Mouse (Mus musculus): ENCODE data around the gene Ppp1r36. TPM values are rescaled to one million over a fixed set of nuclear protein-coding genes. Genes with fewer than 3 reads are reported as not detected.

Gene Ppp1r36
- polyA plus RNA-seq, 1 experiment, result 0.72 TPM

GRCm38 (mm10) chr12:76402991-76403885 lies 14.1 kb upstream of the Ppp1r36 start:
- Histone ChIP-seq H3K27ac (ENCODE audit: insufficient read depth, low read length) (peak overlapping the region; percentile 93), H3K27me3 (ENCODE audit: control insufficient read depth, insufficient read depth, low read length) (no peaks in the 10 kb centered on the region), H3K4me1 (ENCODE audit: control insufficient read depth, insufficient read depth, low read length) (peaks cover 3% of the 10 kb centered on the region; the same call in 1 of the 2 replicates), H3K4me3 (replicated peaks; ENCODE audit: insufficient read depth, low read depth, low read length) (peak overlapping the region; percentile 85)
- TF ChIP-seq CTCF (IDR thresholded peaks at IDR 0.05; ENCODE audit: borderline replicate concordance, insufficient read depth, low read depth, low read length) (no peak), POLR2A (IDR thresholded peaks at IDR 0.05; ENCODE audit: borderline replicate concordance, insufficient read depth, low read length) (no peak; the same call in 1 of the 2 replicates)
- WGBS, result 4% methylated on average over 54 of the region's 54 CpGs
- peak in 1 of 2 experiments; percentile 16 for DNase-seq

- Histone ChIP-seq H3K4me1 (ENCODE audit: control insufficient read depth, insufficient read depth, low read length) (peaks cover 3% of the 10 kb centered on the region; the same call in 1 of the 2 replicates), H3K4me3 (replicated peaks; ENCODE audit: insufficient read depth, low read depth, low read length) (peak within 1 kb of the TSS; percentile 85), H3K27me3 (ENCODE audit: control insufficient read depth, insufficient read depth, low read length) (no peaks in the 10 kb centered on the region), H3K27ac (ENCODE audit: insufficient read depth, low read length) (peak within 1 kb of the TSS; percentile 93)
- DNase-seq, result peak; percentile 99 to 100
- TF ChIP-seq POLR2A (IDR thresholded peaks at IDR 0.05; ENCODE audit: borderline replicate concordance, insufficient read depth, low read length), result peak; percentile 88; the same call in 1 of the 2 replicates
- TF ChIP-seq CTCF (IDR thresholded peaks at IDR 0.05; ENCODE audit: borderline replicate concordance, insufficient read depth, low read depth, low read length), result no peak
- WGBS, result under 1% methylated on average over 52 of the region's 54 CpGs
Observed at GRCm38 (mm10) chr12:76403886-76404537, 13.3 kb upstream of the Ppp1r36 start, which contains the start of gene Hspa2. Hspa2 (plus strand) TSS chr12:76404176.

GRCm38 (mm10) chr12:76404836-76405182 lies 12.5 kb upstream of the Ppp1r36 start:
- WGBS, result 7% methylated on average over 20 of the region's 20 CpGs
- peak overlapping the region; percentile 85 for H3K4me3 ChIP-seq (replicated peaks; ENCODE audit: insufficient read depth, low read depth, low read length)
- no peak overlapping the region for H3K27ac ChIP-seq (ENCODE audit: insufficient read depth, low read length)
- TF ChIP-seq CTCF (IDR thresholded peaks at IDR 0.05; ENCODE audit: borderline replicate concordance, insufficient read depth, low read depth, low read length) (no peak), POLR2A (IDR thresholded peaks at IDR 0.05; ENCODE audit: borderline replicate concordance, insufficient read depth, low read length) (no peak)
- peak in 1 of 2 experiments; percentile 44 for DNase-seq
- H3K27me3 ChIP-seq (ENCODE audit: control insufficient read depth, insufficient read depth, low read length), result no peaks in the 10 kb centered on the region
- H3K4me1 ChIP-seq (ENCODE audit: control insufficient read depth, insufficient read depth, low read length), result peaks cover 3% of the 10 kb centered on the region; the same call in 1 of the 2 replicates

- H3K27me3 ChIP-seq (ENCODE audit: control insufficient read depth, insufficient read depth, low read length), result no peaks in the 10 kb centered on the region
- WGBS, result 3% methylated on average over 64 of the region's 64 CpGs
Observed at GRCm38 (mm10) chr12:76405183-76405970, 12.0 kb upstream of the Ppp1r36 start.

GRCm38 (mm10) chr12:76405971-76406370 lies 11.4 kb upstream of the Ppp1r36 start:
- Histone ChIP-seq H3K27ac (ENCODE audit: insufficient read depth, low read length) (no peak overlapping the region), H3K27me3 (ENCODE audit: control insufficient read depth, insufficient read depth, low read length) (no peaks in the 10 kb centered on the region), H3K4me1 (ENCODE audit: control insufficient read depth, insufficient read depth, low read length) (peaks cover 3% of the 10 kb centered on the region; the same call in 1 of the 2 replicates), H3K4me3 (replicated peaks; ENCODE audit: insufficient read depth, low read depth, low read length) (peak overlapping the region; percentile 42)
- peak in 1 of 2 experiments; percentile 14 for DNase-seq
- TF ChIP-seq POLR2A (IDR thresholded peaks at IDR 0.05; ENCODE audit: borderline replicate concordance, insufficient read depth, low read length) (no peak), CTCF (IDR thresholded peaks at IDR 0.05; ENCODE audit: borderline replicate concordance, insufficient read depth, low read depth, low read length) (no peak)
- 10% methylated on average over 23 of the region's 23 CpGs for WGBS

More at GRCm38 (mm10) chr12:76405183-76405970, 12.0 kb upstream of the Ppp1r36 start:
- DNase-seq, result peak; percentile 20 to 46
- Histone ChIP-seq H3K27ac (ENCODE audit: insufficient read depth, low read length) (no peak overlapping the region), H3K4me1 (ENCODE audit: control insufficient read depth, insufficient read depth, low read length) (peaks cover 3% of the 10 kb centered on the region; the same call in 1 of the 2 replicates), H3K4me3 (replicated peaks; ENCODE audit: insufficient read depth, low read depth, low read length) (peak overlapping the region; percentile 85)
- TF ChIP-seq CTCF (IDR thresholded peaks at IDR 0.05; ENCODE audit: borderline replicate concordance, insufficient read depth, low read depth, low read length), result no peak
- TF ChIP-seq POLR2A (IDR thresholded peaks at IDR 0.05; ENCODE audit: borderline replicate concordance, insufficient read depth, low read length), result no peak

- WGBS, result 71% methylated on average over 1 of the region's 1 CpGs
- H3K27ac ChIP-seq (ENCODE audit: insufficient read depth, low read length), result no peak overlapping the region
- no peak for DNase-seq
- TF ChIP-seq CTCF (IDR thresholded peaks at IDR 0.05; ENCODE audit: borderline replicate concordance, insufficient read depth, low read depth, low read length) (no peak), POLR2A (IDR thresholded peaks at IDR 0.05; ENCODE audit: borderline replicate concordance, insufficient read depth, low read length) (no peak)
- H3K27me3 ChIP-seq (ENCODE audit: control insufficient read depth, insufficient read depth, low read length), result no peaks in the 10 kb centered on the region
- H3K4me1 ChIP-seq (ENCODE audit: control insufficient read depth, insufficient read depth, low read length), result peaks cover 3% of the 10 kb centered on the region; the same call in 1 of the 2 replicates
- H3K4me3 ChIP-seq (replicated peaks; ENCODE audit: insufficient read depth, low read depth, low read length), result no peak overlapping the region
Observed at GRCm38 (mm10) chr12:76407184-76407583, 10.2 kb upstream of the Ppp1r36 start.

- DNase-seq, result no peak
- Histone ChIP-seq H3K27ac (ENCODE audit: insufficient read depth, low read length) (no peak overlapping the region), H3K27me3 (ENCODE audit: control insufficient read depth, insufficient read depth, low read length) (no peaks in the 10 kb centered on the region), H3K4me1 (ENCODE audit: control insufficient read depth, insufficient read depth, low read length) (no peaks in the 10 kb centered on the region), H3K4me3 (replicated peaks; ENCODE audit: insufficient read depth, low read depth, low read length) (no peak overlapping the region)
- no peak for TF ChIP-seq POLR2A (IDR thresholded peaks at IDR 0.05; ENCODE audit: borderline replicate concordance, insufficient read depth, low read length)
- TF ChIP-seq CTCF (IDR thresholded peaks at IDR 0.05; ENCODE audit: borderline replicate concordance, insufficient read depth, low read depth, low read length), result no peak
- 62% methylated on average over 4 of the region's 4 CpGs for WGBS
Observed at GRCm38 (mm10) chr12:76409166-76409565, 8.2 kb upstream of the Ppp1r36 start.

Data from cerebellum, adult 2 months (tissue).